Mouse (Mus musculus): ENCODE data around the gene Ttc28.

The Ttc28 gene

GRCm38 (mm10) chr5:111287571-111287970, 408.0 kb downstream of the Ttc28 start:
- DNase-seq (ENCODE audit: low spot score) = no peak

GRCm38 (mm10) chr5:111288486-111288885, 408.9 kb downstream of the Ttc28 start:
- no peak for DNase-seq (ENCODE audit: low spot score)

- DNase-seq (ENCODE audit: low spot score) = no peak
Observed at GRCm38 (mm10) chr5:111290071-111290470, 410.5 kb downstream of the Ttc28 start.

GRCm38 (mm10) chr5:111291639-111292038, 412.0 kb downstream of the Ttc28 start:
- DNase-seq (ENCODE audit: low spot score) = no peak

GRCm38 (mm10) chr5:111297801-111298200, 418.2 kb downstream of the Ttc28 start:
- DNase-seq (ENCODE audit: low spot score) = no peak

- DNase-seq (ENCODE audit: low spot score) = no peak
Observed at GRCm38 (mm10) chr5:111298706-111299105, 419.1 kb downstream of the Ttc28 start.

- DNase-seq (ENCODE audit: low spot score) = no peak
Observed at GRCm38 (mm10) chr5:111300776-111301175, 421.2 kb downstream of the Ttc28 start.

GRCm38 (mm10) chr5:111301736-111302135, 422.1 kb downstream of the Ttc28 start:
- no peak for DNase-seq (ENCODE audit: low spot score)

- no peak for DNase-seq (ENCODE audit: low spot score)
Observed at GRCm38 (mm10) chr5:111304730-111305129, 425.1 kb downstream of the Ttc28 start.

GRCm38 (mm10) chr5:111310185-111310584, 430.6 kb downstream of the Ttc28 start:
- no peak for DNase-seq (ENCODE audit: low spot score)

- DNase-seq (ENCODE audit: low spot score) = no peak
Observed at GRCm38 (mm10) chr5:111313833-111314232, 434.2 kb downstream of the Ttc28 start.

GRCm38 (mm10) chr5:111315061-111315460, 435.5 kb downstream of the Ttc28 start:
- DNase-seq (ENCODE audit: low spot score) = no peak

GRCm38 (mm10) chr5:111317526-111317925, 437.9 kb downstream of the Ttc28 start:
- DNase-seq (ENCODE audit: low spot score) = no peak

- no peak for DNase-seq (ENCODE audit: low spot score)
Observed at GRCm38 (mm10) chr5:111318946-111319345, 439.3 kb downstream of the Ttc28 start.

- DNase-seq (ENCODE audit: low spot score) = no peak
Observed at GRCm38 (mm10) chr5:111325813-111326212, 446.2 kb downstream of the Ttc28 start.

- DNase-seq (ENCODE audit: low spot score) = no peak
Observed at GRCm38 (mm10) chr5:111327420-111327819, 447.8 kb downstream of the Ttc28 start.

GRCm38 (mm10) chr5:111329782-111330416, 450.3 kb downstream of the Ttc28 start:
- DNase-seq (ENCODE audit: low spot score) = no peak

GRCm38 (mm10) chr5:111330417-111331098, 451.0 kb downstream of the Ttc28 start, which contains the start of gene Pitpnb:
TSS of gene Pitpnb (plus strand) at chr5:111330763.
- peak; percentile 98 for DNase-seq (ENCODE audit: low spot score)

- no peak for DNase-seq (ENCODE audit: low spot score)
Observed at GRCm38 (mm10) chr5:111331099-111331435, 451.5 kb downstream of the Ttc28 start.

- no peak for DNase-seq (ENCODE audit: low spot score)
Observed at GRCm38 (mm10) chr5:111335939-111336691, 456.5 kb downstream of the Ttc28 start.

Measured in embryo, embryonic 10 days (tissue).